Mouse (Mus musculus) lung, postnatal 14 days (tissue): Measurements from ENCODE around the gene Prkab1.
A peak's percentile ranks its signal among the peaks of the same experiment; 100 is the strongest.

Source experiments
- DNase-seq: peaks from one replicate; pipeline ENCODE4 v3.0.0; 2021

Prkab1 gene

DNA sequence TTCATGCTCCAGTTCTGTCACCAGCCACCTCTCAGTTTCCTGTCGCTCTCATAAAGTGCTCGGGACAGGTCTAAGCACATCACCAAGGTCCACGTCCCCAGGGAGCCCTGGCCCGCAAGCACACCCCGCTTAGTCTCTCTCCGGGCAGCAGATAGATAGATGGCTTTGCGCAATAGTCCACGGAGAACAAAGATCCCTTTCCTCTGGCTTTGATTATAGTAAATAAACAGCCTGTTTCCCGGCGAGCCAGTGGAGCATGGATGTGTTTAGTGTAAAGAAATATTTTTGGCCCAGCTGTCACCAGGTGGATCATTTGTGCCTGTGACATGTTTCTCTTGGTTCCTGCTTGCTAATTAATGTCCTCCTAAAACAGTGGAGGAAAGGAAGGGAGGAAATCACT lies 47.0 kb downstream of the Prkab1 start:
- peak; percentile 15 for DNase-seq

DNA sequence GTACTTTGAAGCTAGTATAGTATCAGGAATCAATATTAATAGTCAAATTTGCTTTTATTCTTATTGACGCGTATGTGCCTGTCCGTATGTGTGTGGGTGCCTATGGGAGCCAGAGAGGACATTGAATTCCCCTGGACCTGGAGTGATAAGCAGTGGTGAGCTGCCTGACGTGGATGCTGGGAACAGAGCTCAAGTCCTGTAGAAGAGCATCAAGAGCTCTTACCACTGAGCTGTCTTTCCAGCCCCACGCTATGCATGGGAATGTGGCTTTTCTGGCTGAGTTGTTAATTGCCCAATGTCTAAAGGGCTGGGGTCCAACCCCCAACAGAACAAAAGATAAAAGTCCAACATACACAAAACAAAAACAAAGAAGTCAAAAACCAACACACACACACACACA lies 47.9 kb downstream of the Prkab1 start:
- no peak for DNase-seq

- no peak for DNase-seq
Measured at GRCm38 (mm10) chr5:115975672-115976071, 48.6 kb downstream of the Prkab1 start.

DNA sequence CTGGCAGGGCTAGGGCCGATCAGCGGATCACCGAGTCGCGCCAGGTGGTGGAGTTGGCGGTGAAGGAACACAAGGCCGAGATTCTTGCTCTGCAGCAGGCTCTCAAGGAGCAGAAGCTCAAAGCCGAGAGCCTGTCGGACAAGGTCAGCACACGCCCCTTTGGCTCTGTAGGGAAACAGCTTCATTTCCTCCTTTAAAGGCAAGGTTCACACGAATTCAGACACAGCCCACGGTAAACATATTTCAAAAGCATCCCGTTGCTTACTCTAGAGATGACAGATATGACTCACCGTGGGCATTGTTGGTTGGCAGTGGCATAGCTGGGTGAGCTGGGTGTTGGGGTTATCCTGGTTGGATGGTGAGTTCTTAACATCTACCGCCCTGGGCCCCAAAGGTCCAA lies 53.1 kb downstream of the Prkab1 start:
- DNase-seq = peak; percentile 11
